In genomic region chr1:136333512-136333911, GRCm38 (mm10) we compare ENCODE assay signal across 14 mouse cellular contexts.
"Had no signal": no experiment of that assay in that cellular context is flagged by ENCODE, and none has a peak within 500 bp of the region (broad histone marks: within the 10 kb centered on the region; RNA-seq: fewer than 3 reads in every experiment).

No protein-coding gene starts in this region.

- DNase-seq: gastrocnemius, postnatal 14 days; heart, adult 18-20 months; heart, postnatal 10 days; heart, postnatal 4 days; kidney, adult 18-20 months; kidney, adult 8-10 months; kidney, postnatal 10 days; kidney, postnatal 25 days; kidney, postnatal 4 days; liver; liver, embryonic 13.5 days had no signal

- ATAC-seq: inflammation-experienced regulatory T-cells, adult 6 months; intestine, embryonic 15.5 days; intestine, postnatal 0 days had no signal
